ENCODE assay signal across 32 mouse cellular contexts in genomic region chr11:86371266-86371665, GRCm38 (mm10). TPM values are rescaled to one million over a fixed set of nuclear protein-coding genes. Genes with fewer than 3 reads are reported as not detected.
DNase-seq lines count a peak whose midpoint lies in the region; ATAC-seq and TF ChIP-seq lines count a peak whose summit lies in the region.
"Had no signal": no experiment of that assay in that cellular context is flagged by ENCODE, and none has a peak within 500 bp of the region (broad histone marks: within the 10 kb centered on the region; RNA-seq: fewer than 3 reads in every experiment).

No protein-coding gene starts in this region.

- H3K36me3 ChIP-seq in lung, postnatal 0 days (ENCODE audit: insufficient read depth, low read length): no peaks in the 10 kb centered on the region
- H3K36me3 ChIP-seq in hindbrain, embryonic 10.5 days: no peaks in the 10 kb centered on the region
- H3K36me3 ChIP-seq: heart, embryonic 13.5 days; limb, embryonic 13.5 days; lung, embryonic 15.5 days; midbrain, embryonic 12.5 days; neural tube, embryonic 15.5 days had no signal

- TF ChIP-seq EP300 in lung, postnatal 0 days (IDR thresholded peaks at IDR 0.05): no peak

- no peak for ATAC-seq in lung, postnatal 0 days
- ATAC-seq in megakaryocyte, adult 5-6 weeks (ENCODE audit: poor library complexity, severe bottlenecking): no peak
- ATAC-seq: forebrain, postnatal 0 days; hindbrain, postnatal 0 days had no signal

- peak; percentile 47 for DNase-seq in CD4-positive, CD25-positive, alpha-beta regulatory T cell, adult 2 months (ENCODE audit: low read depth, low spot score)
- DNase-seq in CD8-positive naive resting alpha-beta T cell, adult 2 months (ENCODE audit: low read depth in 2 of 2, low spot score in 2 of 2): peak; percentile 34 to 39
- peak; percentile 64 to 77 for DNase-seq in thymus, adult 18-20 months
- peak; percentile 78 for DNase-seq in thymus, postnatal 25 days
- DNase-seq in lung, postnatal 0 days (ENCODE audit: low spot score): no peak
- DNase-seq in hindbrain, embryonic 10.5 days (ENCODE audit: low spot score): no peak
- DNase-seq: adrenal gland, postnatal 36 days; B cell, adult 2 months; cerebellum, adult 18-20 months; cerebellum, postnatal 10 days; forebrain, postnatal 0 days; gastrocnemius, postnatal 10 days; heart, adult 18-20 months; heart, postnatal 14 days; kidney, adult 18-20 months; kidney, postnatal 36 days; lung, postnatal 36 days; retina, postnatal 1 day; right cerebral cortex, postnatal 25 days; spleen, adult 18-20 months had no signal

- no peak overlapping the region for H3K27ac ChIP-seq in lung, postnatal 0 days (ENCODE audit: low read length)
- H3K27ac ChIP-seq in hindbrain, embryonic 10.5 days: no peak overlapping the region
- H3K27ac ChIP-seq: heart, embryonic 13.5 days; hindbrain, postnatal 0 days; layer of hippocampus, adult 2 months; limb, embryonic 13.5 days; lung, embryonic 15.5 days; midbrain, embryonic 12.5 days; neural tube, embryonic 15.5 days had no signal

- no peak overlapping the region for H3K4me2 ChIP-seq in lung, postnatal 0 days (replicated peaks; ENCODE audit: low read depth, low read length)
- H3K4me2 ChIP-seq: heart, embryonic 13.5 days; limb, embryonic 13.5 days; liver, embryonic 11.5 days; lung, embryonic 15.5 days; midbrain, embryonic 12.5 days; neural tube, embryonic 15.5 days had no signal

- no peak overlapping the region for H3K9ac ChIP-seq in lung, postnatal 0 days (replicated peaks; ENCODE audit: low read depth)
- H3K9ac ChIP-seq: forebrain, postnatal 0 days; heart, embryonic 13.5 days; limb, embryonic 13.5 days; lung, embryonic 15.5 days; midbrain, embryonic 12.5 days; neural tube, embryonic 15.5 days had no signal

- no peaks in the 10 kb centered on the region for H3K27me3 ChIP-seq in lung, postnatal 0 days (replicated peaks; ENCODE audit: insufficient read depth, low read length)
- H3K27me3 ChIP-seq in hindbrain, embryonic 10.5 days (ENCODE audit: insufficient read depth, poor library complexity, severe bottlenecking): no peaks in the 10 kb centered on the region
- H3K27me3 ChIP-seq: heart, embryonic 13.5 days; limb, embryonic 13.5 days; lung, embryonic 15.5 days; midbrain, embryonic 12.5 days; neural tube, embryonic 15.5 days had no signal

- no peaks in the 10 kb centered on the region for H3K4me1 ChIP-seq in lung, postnatal 0 days (ENCODE audit: insufficient read depth, low read depth, low read length)
- no peaks in the 10 kb centered on the region for H3K4me1 ChIP-seq in hindbrain, embryonic 10.5 days (replicated peaks)
- H3K4me1 ChIP-seq: heart, embryonic 13.5 days; limb, embryonic 13.5 days; midbrain, embryonic 12.5 days; neural tube, embryonic 15.5 days had no signal

- no peak overlapping the region for H3K4me3 ChIP-seq in lung, postnatal 0 days (ENCODE audit: low read depth, low read length)
- no peak overlapping the region for H3K4me3 ChIP-seq in hindbrain, embryonic 10.5 days
- H3K4me3 ChIP-seq: erythroblast, embryonic 14.5 days; heart, embryonic 13.5 days; layer of hippocampus, adult 2 months; limb, embryonic 13.5 days; lung, embryonic 15.5 days; megakaryocyte, embryonic 14.5 days; midbrain, embryonic 12.5 days; myocyte; neural tube, embryonic 15.5 days had no signal

- H3K9me3 ChIP-seq in lung, postnatal 0 days (ENCODE audit: low read length): no peaks in the 10 kb centered on the region
- H3K9me3 ChIP-seq in hindbrain, embryonic 10.5 days: no peaks in the 10 kb centered on the region
- H3K9me3 ChIP-seq: heart, embryonic 13.5 days; limb, embryonic 13.5 days; lung, embryonic 15.5 days; megakaryocyte, embryonic 14.5 days; midbrain, embryonic 12.5 days; neural tube, embryonic 15.5 days had no signal

- TF ChIP-seq CTCF in lung, postnatal 0 days (IDR thresholded peaks at IDR 0.05): no peak

- WGBS in lung, postnatal 0 days: 66% methylated on average over 7 of the region's 7 CpGs
- WGBS in hindbrain, embryonic 10.5 days: 80% methylated on average over 7 of the region's 7 CpGs

RNA-seq across cellular contexts. Expression of gene Med13, which starts 13.9 kb away (rescaled TPM):
- polyA plus RNA-seq in lung, postnatal 0 days (2015; fragmentation: Nextera tagmentation; extraction: Ambion mirVana): 5.8 and 7.9 TPM in 2 replicates
- 51.7 and 62.6 TPM in 2 replicates for total RNA-seq in megakaryocyte, adult 5-6 weeks (2015)
- 54.4 and 65.2 TPM in 2 replicates for total RNA-seq in megakaryocyte, adult 5-6 weeks (2017)
- polyA plus RNA-seq in hindbrain, embryonic 10.5 days (2016; fragmentation: Nextera tagmentation; extraction: Ambion mirVana): 5.9 and 7.4 TPM in 2 replicates

Comparison
In these comparisons a context has a peak if more than half of its experiments do, and no peak if none do; other contexts are left out.
1. DNase-seq: peak in CD4-positive, CD25-positive, alpha-beta regulatory T cell, adult 2 months (single experiment), CD8-positive naive resting alpha-beta T cell, adult 2 months (2 of 2), thymus, adult 18-20 months (2 of 2) and thymus, postnatal 25 days (single experiment); none in lung, postnatal 0 days (single experiment) and hindbrain, embryonic 10.5 days (single experiment).